Mouse (Mus musculus) erythroblast, embryonic 14.5 days (primary cell): ENCODE data around the gene 4930455H04Rik.

ENCODE experiments used
- GATA1 ChIP-seq: IDR thresholded peaks from 2 replicates; pipeline ENCODE4 v1.6.1; 2012; ENCODE audit warnings: low read length, inconsistent platforms, mixed read lengths
- TAL1 ChIP-seq: IDR thresholded peaks from 3 replicates; pipeline ENCODE4 v1.6.1; 2012; ENCODE audit warnings: low read length, inconsistent platforms, mixed read lengths

GRCm38 (mm10) chr3:117025421-117025820 lies 57.4 kb downstream of the 4930455H04Rik start:
- TF ChIP-seq GATA1 (no peak), TAL1 (no peak)
